Mouse (Mus musculus) layer of hippocampus, adult 9-10 months (tissue): ENCODE results near the gene Ppm1b.

Experiments
- DNase-seq: peaks from one replicate; pipeline ENCODE4 v3.0.0; 2022; ENCODE audit warnings: low spot score

Gene Ppm1b

GRCm38 (mm10) chr17:85072383-85072782 is 115.8 kb downstream of the Ppm1b start:
- DNase-seq: no peak

GRCm38 (mm10) chr17:85073214-85073613 is 116.7 kb downstream of the Ppm1b start:
- no peak for DNase-seq
